Mouse (Mus musculus): ENCODE data around the gene Elavl1. TPM values are rescaled to one million over a fixed set of nuclear protein-coding genes. Genes with fewer than 3 reads are reported as not detected.

The Elavl1 gene
- 43.2 and 70.4 TPM in 2 replicates for polyA plus RNA-seq (2012; rRNA removed)

GRCm38 (mm10) chr8:4324983-4325750, at the start of gene Elavl1, which contains the start of gene Ccl25:
Gene Elavl1, minus strand, starts transcription at chr8:4325413.
Gene Ccl25, plus strand, starts transcription at chr8:4325210.
- Histone ChIP-seq H3K36me3 (ENCODE audit: control insufficient read depth, insufficient read depth, low read length) (peaks cover 6% of the 10 kb centered on the region), H3K4me3 (ENCODE audit: control insufficient read depth, insufficient read depth, low read length) (peak within 1 kb of the TSS; percentile 83), H3K27ac (ENCODE audit: control insufficient read depth, insufficient read depth, low read length) (no peak within 1 kb of the TSS), H3K27me3 (ENCODE audit: control insufficient read depth, insufficient read depth, low read length) (no peaks in the 10 kb centered on the region), H3K4me1 (replicated peaks; ENCODE audit: control insufficient read depth, insufficient read depth, low read length) (peaks cover 11% of the 10 kb centered on the region)
- WGBS = under 1% methylated on average over 78 of the region's 78 CpGs
- no peak for TF ChIP-seq CTCF (IDR thresholded peaks at IDR 0.05; ENCODE audit: borderline replicate concordance, control insufficient read depth, extremely low read depth, insufficient read depth, low read length, poor library complexity)
- TF ChIP-seq POLR2A (IDR thresholded peaks at IDR 0.05; ENCODE audit: control insufficient read depth, extremely low read depth, insufficient read depth, low read length, poor library complexity) = peak; percentile 45
- peak; percentile 96 for DNase-seq

- DNase-seq = no peak
- no peak for TF ChIP-seq POLR2A (IDR thresholded peaks at IDR 0.05; ENCODE audit: control insufficient read depth, extremely low read depth, insufficient read depth, low read length, poor library complexity)
- TF ChIP-seq CTCF (IDR thresholded peaks at IDR 0.05; ENCODE audit: borderline replicate concordance, control insufficient read depth, extremely low read depth, insufficient read depth, low read length, poor library complexity) = no peak
These were observed 47.4 kb upstream of the Elavl1 start for GRCm38 (mm10) chr8:4372657-4373056.

GRCm38 (mm10) chr8:4370078-4370477, 44.9 kb upstream of the Elavl1 start:
- no peaks in the 10 kb centered on the region for H3K4me1 ChIP-seq (replicated peaks; ENCODE audit: control insufficient read depth, insufficient read depth, low read length)
- DNase-seq = peak; percentile 45
- no peaks in the 10 kb centered on the region for H3K36me3 ChIP-seq (ENCODE audit: control insufficient read depth, insufficient read depth, low read length)
- H3K27ac ChIP-seq (ENCODE audit: control insufficient read depth, insufficient read depth, low read length) = no peak overlapping the region
- H3K4me3 ChIP-seq (ENCODE audit: control insufficient read depth, insufficient read depth, low read length) = no peak overlapping the region
- 48% methylated on average over 2 of the region's 2 CpGs for WGBS
- no peaks in the 10 kb centered on the region for H3K27me3 ChIP-seq (ENCODE audit: control insufficient read depth, insufficient read depth, low read length)
- TF ChIP-seq POLR2A (IDR thresholded peaks at IDR 0.05; ENCODE audit: control insufficient read depth, extremely low read depth, insufficient read depth, low read length, poor library complexity) = no peak

More at GRCm38 (mm10) chr8:4372657-4373056, 47.4 kb upstream of the Elavl1 start:
- H3K36me3 ChIP-seq (ENCODE audit: control insufficient read depth, insufficient read depth, low read length) = no peaks in the 10 kb centered on the region
- 83% methylated on average over 2 of the region's 2 CpGs for WGBS
- no peak overlapping the region for H3K27ac ChIP-seq (ENCODE audit: control insufficient read depth, insufficient read depth, low read length)
- no peaks in the 10 kb centered on the region for H3K27me3 ChIP-seq (ENCODE audit: control insufficient read depth, insufficient read depth, low read length)
- no peak overlapping the region for H3K4me3 ChIP-seq (ENCODE audit: control insufficient read depth, insufficient read depth, low read length)
- no peaks in the 10 kb centered on the region for H3K4me1 ChIP-seq (replicated peaks; ENCODE audit: control insufficient read depth, insufficient read depth, low read length)

GRCm38 (mm10) chr8:4368470-4368869, 43.3 kb upstream of the Elavl1 start:
- no peaks in the 10 kb centered on the region for H3K27me3 ChIP-seq (ENCODE audit: control insufficient read depth, insufficient read depth, low read length)
- WGBS = 94% methylated on average over 4 of the region's 4 CpGs
- TF ChIP-seq POLR2A (IDR thresholded peaks at IDR 0.05; ENCODE audit: control insufficient read depth, extremely low read depth, insufficient read depth, low read length, poor library complexity) = no peak
- TF ChIP-seq CTCF (IDR thresholded peaks at IDR 0.05; ENCODE audit: borderline replicate concordance, control insufficient read depth, extremely low read depth, insufficient read depth, low read length, poor library complexity) = no peak
- no peaks in the 10 kb centered on the region for H3K4me1 ChIP-seq (replicated peaks; ENCODE audit: control insufficient read depth, insufficient read depth, low read length)
- no peak overlapping the region for H3K4me3 ChIP-seq (ENCODE audit: control insufficient read depth, insufficient read depth, low read length)
- no peak for DNase-seq
- H3K36me3 ChIP-seq (ENCODE audit: control insufficient read depth, insufficient read depth, low read length) = no peaks in the 10 kb centered on the region
- H3K27ac ChIP-seq (ENCODE audit: control insufficient read depth, insufficient read depth, low read length) = no peak overlapping the region

- 92% methylated on average over 11 of the region's 11 CpGs for WGBS
- TF ChIP-seq CTCF (IDR thresholded peaks at IDR 0.05; ENCODE audit: borderline replicate concordance, control insufficient read depth, extremely low read depth, insufficient read depth, low read length, poor library complexity) (no peak), POLR2A (IDR thresholded peaks at IDR 0.05; ENCODE audit: control insufficient read depth, extremely low read depth, insufficient read depth, low read length, poor library complexity) (no peak)
These were observed 42.6 kb upstream of the Elavl1 start for GRCm38 (mm10) chr8:4367808-4368207.

GRCm38 (mm10) chr8:4366189-4366588, 41.0 kb upstream of the Elavl1 start:
- 96% methylated on average over 3 of the region's 3 CpGs for WGBS
- Histone ChIP-seq H3K4me3 (ENCODE audit: control insufficient read depth, insufficient read depth, low read length) (no peak overlapping the region), H3K27ac (ENCODE audit: control insufficient read depth, insufficient read depth, low read length) (no peak overlapping the region), H3K4me1 (replicated peaks; ENCODE audit: control insufficient read depth, insufficient read depth, low read length) (no peaks in the 10 kb centered on the region), H3K36me3 (ENCODE audit: control insufficient read depth, insufficient read depth, low read length) (no peaks in the 10 kb centered on the region), H3K27me3 (ENCODE audit: control insufficient read depth, insufficient read depth, low read length) (no peaks in the 10 kb centered on the region)
- DNase-seq = no peak
- TF ChIP-seq POLR2A (IDR thresholded peaks at IDR 0.05; ENCODE audit: control insufficient read depth, extremely low read depth, insufficient read depth, low read length, poor library complexity) = no peak
- TF ChIP-seq CTCF (IDR thresholded peaks at IDR 0.05; ENCODE audit: borderline replicate concordance, control insufficient read depth, extremely low read depth, insufficient read depth, low read length, poor library complexity) = no peak

More at GRCm38 (mm10) chr8:4367808-4368207, 42.6 kb upstream of the Elavl1 start:
- Histone ChIP-seq H3K4me3 (ENCODE audit: control insufficient read depth, insufficient read depth, low read length) (no peak overlapping the region), H3K27me3 (ENCODE audit: control insufficient read depth, insufficient read depth, low read length) (no peaks in the 10 kb centered on the region), H3K4me1 (replicated peaks; ENCODE audit: control insufficient read depth, insufficient read depth, low read length) (no peaks in the 10 kb centered on the region), H3K36me3 (ENCODE audit: control insufficient read depth, insufficient read depth, low read length) (no peaks in the 10 kb centered on the region), H3K27ac (ENCODE audit: control insufficient read depth, insufficient read depth, low read length) (no peak overlapping the region)
- no peak for DNase-seq

All from thymus, adult 2 months (tissue).